Mouse (Mus musculus): ENCODE measurements around the gene Cdh13. TPM values are rescaled to one million over a fixed set of nuclear protein-coding genes. Genes with fewer than 3 reads are reported as not detected.

The Cdh13 gene
- polyA plus RNA-seq, 1 experiment from 2014 or later = 37.1 TPM

DNA sequence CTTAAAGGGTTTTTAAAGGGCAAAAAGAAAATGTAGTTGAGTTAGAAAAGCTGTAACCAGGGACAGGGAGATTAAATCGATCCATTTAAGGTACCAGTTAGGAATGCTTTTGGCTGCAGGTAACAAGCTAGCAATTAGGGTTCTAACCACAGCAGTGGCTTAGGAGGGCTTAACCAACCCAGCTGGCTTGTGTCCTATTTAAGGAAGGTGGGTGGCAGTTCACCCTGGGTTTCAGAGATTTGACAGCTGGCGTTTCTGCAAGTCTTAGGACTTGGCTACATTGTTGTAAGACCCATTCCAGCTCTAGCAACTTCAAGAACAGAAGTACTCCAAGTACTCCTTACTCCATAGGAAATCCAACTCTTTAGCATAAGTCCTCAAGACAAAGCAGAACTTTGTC is 700.2 kb downstream of the Cdh13 start:
- Histone ChIP-seq H3K4me2 (no peak overlapping the region), H3K36me3 (ENCODE audit: control insufficient read depth, insufficient read depth, low read length) (no peaks in the 10 kb centered on the region), H3K27ac (ENCODE audit: low read depth, low read length) (no peak overlapping the region), H3K4me1 (ENCODE audit: control insufficient read depth, insufficient read depth, low read length) (no peaks in the 10 kb centered on the region), H3K4me3 (ENCODE audit: low read depth, low read length) (no peak overlapping the region), H3K9ac (ENCODE audit: low read depth, low read length) (no peak overlapping the region), H3K27me3 (ENCODE audit: control insufficient read depth, insufficient read depth, low read length) (no peaks in the 10 kb centered on the region), H3K9me3 (replicated peaks; ENCODE audit: control insufficient read depth, low read length) (no peaks in the 10 kb centered on the region)
- no peak for ATAC-seq (replicated peaks; ENCODE audit: insufficient number of reproducible peaks, low FRiP score, low TSS enrichment)
- 70% methylated on average over 2 of the region's 2 CpGs for WGBS (ENCODE audit: insufficient replicate concordance)

DNA sequence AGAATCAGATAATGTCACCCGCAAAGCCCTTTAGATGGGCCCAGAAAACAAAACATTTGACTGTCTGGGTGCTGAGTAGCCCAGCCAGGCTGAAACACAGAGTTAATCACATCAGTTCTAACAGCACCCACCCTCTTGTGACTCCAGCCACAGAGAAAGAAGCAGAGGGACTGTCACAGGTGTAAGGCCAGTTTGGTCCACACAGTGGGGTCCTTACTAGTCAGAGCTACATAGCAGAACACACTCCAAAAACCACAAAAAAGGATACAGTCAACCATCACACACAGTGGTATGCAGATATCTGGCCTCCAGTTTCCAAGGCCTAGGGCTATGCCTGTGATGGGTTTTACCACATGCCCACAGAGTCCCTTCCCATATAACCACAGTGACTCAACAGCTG is 703.3 kb downstream of the Cdh13 start:
- Histone ChIP-seq H3K9ac (ENCODE audit: low read depth, low read length) (no peak overlapping the region), H3K9me3 (replicated peaks; ENCODE audit: control insufficient read depth, low read length) (no peaks in the 10 kb centered on the region; the same call in 1 of the 2 replicates), H3K4me3 (ENCODE audit: low read depth, low read length) (no peak overlapping the region), H3K4me2 (no peak overlapping the region), H3K27ac (ENCODE audit: low read depth, low read length) (no peak overlapping the region), H3K27me3 (ENCODE audit: control insufficient read depth, insufficient read depth, low read length) (no peaks in the 10 kb centered on the region), H3K4me1 (ENCODE audit: control insufficient read depth, insufficient read depth, low read length) (no peaks in the 10 kb centered on the region), H3K36me3 (ENCODE audit: control insufficient read depth, insufficient read depth, low read length) (no peaks in the 10 kb centered on the region)
- ATAC-seq (replicated peaks; ENCODE audit: insufficient number of reproducible peaks, low FRiP score, low TSS enrichment) = no peak
- 32% methylated on average over 1 of the region's 1 CpGs for WGBS (ENCODE audit: insufficient replicate concordance)

DNA sequence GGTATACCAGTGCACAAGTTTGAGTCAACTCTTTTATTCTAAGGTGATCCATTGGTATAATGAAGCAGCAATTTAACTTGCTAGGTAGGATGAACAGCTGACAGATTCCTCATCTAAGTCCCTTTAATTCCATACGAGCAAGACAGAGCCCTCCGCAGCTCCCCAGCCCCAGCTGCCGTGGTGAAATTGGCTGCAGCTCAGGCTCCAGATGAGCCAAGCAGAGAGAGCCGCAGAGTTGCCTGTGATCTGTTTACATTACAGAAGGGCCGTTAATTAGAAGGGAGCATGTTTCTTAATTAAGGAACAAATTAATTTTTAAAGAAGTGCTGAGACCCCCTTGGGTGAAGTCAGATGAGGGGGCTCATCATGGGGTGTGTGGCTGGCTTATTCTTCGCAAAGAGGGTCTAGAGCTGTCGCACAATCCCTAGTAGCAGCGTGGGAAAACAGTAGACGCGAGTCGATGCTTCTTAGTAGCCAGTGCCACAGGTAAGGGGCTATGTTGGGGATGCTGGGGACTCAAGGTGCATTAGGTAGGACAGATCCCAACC is 712.2 kb downstream of the Cdh13 start:
- Histone ChIP-seq H3K9me3 (replicated peaks; ENCODE audit: control insufficient read depth, low read length) (no peaks in the 10 kb centered on the region), H3K4me1 (ENCODE audit: control insufficient read depth, insufficient read depth, low read length) (no peaks in the 10 kb centered on the region), H3K27me3 (ENCODE audit: control insufficient read depth, insufficient read depth, low read length) (no peaks in the 10 kb centered on the region), H3K9ac (ENCODE audit: low read depth, low read length) (no peak overlapping the region), H3K4me3 (ENCODE audit: low read depth, low read length) (no peak overlapping the region), H3K27ac (ENCODE audit: low read depth, low read length) (no peak overlapping the region), H3K4me2 (no peak overlapping the region), H3K36me3 (ENCODE audit: control insufficient read depth, insufficient read depth, low read length) (no peaks in the 10 kb centered on the region)
- ATAC-seq (replicated peaks; ENCODE audit: insufficient number of reproducible peaks, low FRiP score, low TSS enrichment) = no peak
- WGBS (ENCODE audit: insufficient replicate concordance) = 84% methylated on average over 11 of the region's 11 CpGs

DNA sequence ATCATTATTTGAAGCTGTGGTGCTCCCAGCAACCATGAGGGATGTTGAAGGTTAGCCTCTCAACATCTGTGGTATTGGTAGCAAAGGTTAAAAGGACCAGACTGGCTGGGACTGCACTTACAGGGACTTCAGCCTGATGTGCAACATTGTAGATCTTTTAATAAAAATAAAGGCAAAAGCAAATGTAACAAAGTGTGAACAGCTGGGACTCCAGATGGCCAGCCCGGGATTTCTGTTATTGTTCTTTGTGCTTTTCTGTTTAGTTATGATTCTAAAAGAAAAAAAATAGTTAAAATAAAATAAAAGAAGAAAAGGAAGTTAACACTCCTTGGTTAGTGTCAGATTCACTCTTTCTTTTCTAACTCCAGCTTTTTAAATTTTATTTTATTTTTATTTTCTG is 717.1 kb downstream of the Cdh13 start:
- no peak overlapping the region for H3K4me3 ChIP-seq (ENCODE audit: low read depth, low read length)
- H3K36me3 ChIP-seq (ENCODE audit: control insufficient read depth, insufficient read depth, low read length) = no peaks in the 10 kb centered on the region
- no peak overlapping the region for H3K4me2 ChIP-seq
- no peak for ATAC-seq (replicated peaks; ENCODE audit: insufficient number of reproducible peaks, low FRiP score, low TSS enrichment)
- 78% methylated on average over 1 of the region's 1 CpGs for WGBS (ENCODE audit: insufficient replicate concordance)
- H3K9me3 ChIP-seq (replicated peaks; ENCODE audit: control insufficient read depth, low read length) = no peaks in the 10 kb centered on the region
- H3K4me1 ChIP-seq (ENCODE audit: control insufficient read depth, insufficient read depth, low read length) = no peaks in the 10 kb centered on the region
- no peak overlapping the region for H3K27ac ChIP-seq (ENCODE audit: low read depth, low read length)
- no peaks in the 10 kb centered on the region for H3K27me3 ChIP-seq (ENCODE audit: control insufficient read depth, insufficient read depth, low read length)
- no peak overlapping the region for H3K9ac ChIP-seq (ENCODE audit: low read depth, low read length)

DNA sequence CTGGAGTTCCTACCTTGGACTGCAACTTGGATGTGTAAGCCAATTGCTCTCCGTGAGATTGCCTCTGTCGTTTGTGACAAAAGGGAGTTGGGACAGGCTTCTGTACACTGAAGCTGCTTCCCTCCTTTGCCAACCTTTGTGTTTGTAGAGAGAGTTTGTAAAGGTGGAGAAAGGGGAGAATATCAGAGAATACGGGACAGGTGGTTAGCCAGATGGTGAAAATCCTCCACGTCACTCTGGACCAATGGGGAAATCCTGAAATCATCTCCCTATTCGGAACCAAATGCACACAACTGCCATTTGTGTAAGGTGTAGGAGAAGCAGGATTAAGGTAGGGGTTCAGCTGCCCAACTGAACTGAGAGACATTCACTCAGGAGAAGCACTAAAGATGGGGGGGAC is 721.3 kb downstream of the Cdh13 start:
- Histone ChIP-seq H3K9me3 (replicated peaks; ENCODE audit: control insufficient read depth, low read length) (no peaks in the 10 kb centered on the region), H3K27ac (ENCODE audit: low read depth, low read length) (no peak overlapping the region), H3K4me2 (no peak overlapping the region), H3K4me1 (ENCODE audit: control insufficient read depth, insufficient read depth, low read length) (no peaks in the 10 kb centered on the region), H3K27me3 (ENCODE audit: control insufficient read depth, insufficient read depth, low read length) (no peaks in the 10 kb centered on the region), H3K36me3 (ENCODE audit: control insufficient read depth, insufficient read depth, low read length) (no peaks in the 10 kb centered on the region), H3K4me3 (ENCODE audit: low read depth, low read length) (no peak overlapping the region), H3K9ac (ENCODE audit: low read depth, low read length) (no peak overlapping the region)
- no peak for ATAC-seq (replicated peaks; ENCODE audit: insufficient number of reproducible peaks, low FRiP score, low TSS enrichment)
- 79% methylated on average over 5 of the region's 5 CpGs for WGBS (ENCODE audit: insufficient replicate concordance)

DNA sequence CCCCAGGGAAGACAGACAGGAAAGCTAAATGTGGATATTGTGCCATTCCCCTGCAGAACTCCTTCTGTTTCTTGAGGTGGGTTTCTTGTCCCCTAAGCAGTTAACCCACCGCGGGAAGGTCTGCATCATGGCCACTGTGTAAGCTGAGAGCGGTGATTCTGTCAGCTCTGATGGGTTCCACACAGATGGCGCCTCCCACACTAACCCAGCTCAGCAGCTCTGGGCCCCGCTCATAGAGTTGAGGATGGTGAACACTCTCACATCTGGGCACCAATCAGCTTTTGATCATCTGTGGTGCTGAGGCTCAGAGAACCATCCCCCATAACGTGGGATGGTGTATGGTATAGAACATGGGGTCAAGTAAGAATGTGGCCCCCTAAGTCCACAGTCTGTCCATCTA is 735.1 kb downstream of the Cdh13 start:
- no peak for ATAC-seq (replicated peaks; ENCODE audit: insufficient number of reproducible peaks, low FRiP score, low TSS enrichment)
- no peak overlapping the region for H3K9ac ChIP-seq (ENCODE audit: low read depth, low read length)
- H3K36me3 ChIP-seq (ENCODE audit: control insufficient read depth, insufficient read depth, low read length) = no peaks in the 10 kb centered on the region
- H3K9me3 ChIP-seq (replicated peaks; ENCODE audit: control insufficient read depth, low read length) = no peaks in the 10 kb centered on the region
- WGBS (ENCODE audit: insufficient replicate concordance) = 66% methylated on average over 6 of the region's 6 CpGs
- H3K4me3 ChIP-seq (ENCODE audit: low read depth, low read length) = no peak overlapping the region
- no peaks in the 10 kb centered on the region for H3K27me3 ChIP-seq (ENCODE audit: control insufficient read depth, insufficient read depth, low read length)
- no peaks in the 10 kb centered on the region for H3K4me1 ChIP-seq (ENCODE audit: control insufficient read depth, insufficient read depth, low read length)
- no peak overlapping the region for H3K4me2 ChIP-seq
- no peak overlapping the region for H3K27ac ChIP-seq (ENCODE audit: low read depth, low read length)

DNA sequence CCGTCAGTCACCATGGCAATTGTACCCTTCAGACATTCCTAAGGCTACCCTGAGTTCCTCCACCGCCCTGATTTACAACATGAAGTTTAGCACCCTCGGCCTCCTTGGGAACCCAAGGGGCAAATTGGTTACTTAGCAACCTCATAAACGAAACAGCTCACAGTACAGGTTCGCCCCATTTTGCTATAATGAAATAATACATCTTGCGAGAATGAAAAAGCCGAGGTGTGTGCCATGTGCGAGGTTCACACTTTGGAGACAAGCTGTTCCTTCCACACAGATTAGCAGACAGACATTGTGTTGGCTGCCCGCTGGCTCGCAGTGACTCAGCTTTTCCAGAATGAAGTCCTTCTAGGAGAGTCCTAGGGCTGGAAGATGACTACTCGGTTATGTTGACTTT is 737.2 kb downstream of the Cdh13 start:
- Histone ChIP-seq H3K9me3 (replicated peaks; ENCODE audit: control insufficient read depth, low read length) (no peaks in the 10 kb centered on the region), H3K27me3 (ENCODE audit: control insufficient read depth, insufficient read depth, low read length) (no peaks in the 10 kb centered on the region), H3K27ac (ENCODE audit: low read depth, low read length) (no peak overlapping the region), H3K36me3 (ENCODE audit: control insufficient read depth, insufficient read depth, low read length) (no peaks in the 10 kb centered on the region), H3K4me1 (ENCODE audit: control insufficient read depth, insufficient read depth, low read length) (no peaks in the 10 kb centered on the region), H3K4me2 (no peak overlapping the region), H3K4me3 (ENCODE audit: low read depth, low read length) (no peak overlapping the region), H3K9ac (ENCODE audit: low read depth, low read length) (no peak overlapping the region)
- no peak for ATAC-seq (replicated peaks; ENCODE audit: insufficient number of reproducible peaks, low FRiP score, low TSS enrichment)
- WGBS (ENCODE audit: insufficient replicate concordance) = 69% methylated on average over 11 of the region's 11 CpGs

DNA sequence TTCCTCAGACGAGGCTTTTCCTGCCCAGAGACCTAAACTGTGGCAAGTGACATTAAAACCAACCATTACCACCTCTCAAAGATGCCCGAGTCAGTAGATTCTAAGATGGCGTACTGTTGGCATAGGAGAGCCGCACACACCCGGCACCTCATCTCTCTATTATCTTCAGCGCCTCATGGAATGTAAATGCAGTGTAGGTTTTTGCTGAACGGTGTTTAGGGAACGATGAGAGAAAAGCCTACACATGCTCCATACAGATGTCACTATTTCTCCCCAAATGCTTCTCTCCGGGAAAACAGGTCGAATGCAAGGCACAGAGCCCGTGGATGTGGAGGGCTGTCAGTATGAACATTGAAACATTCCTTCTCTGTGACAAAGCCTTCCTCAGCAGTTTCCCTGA is 737.9 kb downstream of the Cdh13 start:
- H3K9me3 ChIP-seq (replicated peaks; ENCODE audit: control insufficient read depth, low read length) = no peaks in the 10 kb centered on the region
- no peak overlapping the region for H3K4me2 ChIP-seq
- 77% methylated on average over 11 of the region's 11 CpGs for WGBS (ENCODE audit: insufficient replicate concordance)
- no peak overlapping the region for H3K27ac ChIP-seq (ENCODE audit: low read depth, low read length)
- H3K36me3 ChIP-seq (ENCODE audit: control insufficient read depth, insufficient read depth, low read length) = no peaks in the 10 kb centered on the region
- H3K9ac ChIP-seq (ENCODE audit: low read depth, low read length) = no peak overlapping the region
- H3K4me1 ChIP-seq (ENCODE audit: control insufficient read depth, insufficient read depth, low read length) = no peaks in the 10 kb centered on the region
- no peak for ATAC-seq (replicated peaks; ENCODE audit: insufficient number of reproducible peaks, low FRiP score, low TSS enrichment)
- no peaks in the 10 kb centered on the region for H3K27me3 ChIP-seq (ENCODE audit: control insufficient read depth, insufficient read depth, low read length)
- no peak overlapping the region for H3K4me3 ChIP-seq (ENCODE audit: low read depth, low read length)

DNA sequence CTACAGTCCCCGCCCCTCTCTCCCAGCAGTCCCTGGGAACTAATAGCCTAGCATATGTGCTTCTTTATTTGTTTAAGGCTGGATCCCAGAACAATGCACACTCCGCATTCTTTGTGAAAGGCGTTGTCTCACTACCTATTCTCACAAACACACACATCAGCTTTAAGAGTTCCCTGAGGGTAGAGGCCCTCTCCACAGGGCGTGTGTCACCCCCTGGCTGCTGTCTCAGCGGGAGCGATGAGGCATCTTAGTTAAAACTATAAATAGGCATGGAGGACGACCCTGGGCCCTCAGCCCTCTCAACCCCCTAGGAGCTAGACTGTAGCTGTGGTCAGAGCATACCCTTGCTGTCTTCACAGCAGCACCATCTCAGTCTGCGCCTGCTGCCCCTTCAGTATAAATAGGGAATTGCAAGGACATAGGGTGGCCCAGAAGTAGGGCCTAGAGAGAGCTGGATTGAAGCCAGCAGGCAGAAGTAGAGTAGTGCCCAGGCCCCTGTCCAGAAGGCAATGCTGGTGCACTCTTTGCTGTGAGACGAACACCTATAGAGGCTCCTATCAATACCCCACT is 738.9 kb downstream of the Cdh13 start:
- ATAC-seq (replicated peaks; ENCODE audit: insufficient number of reproducible peaks, low FRiP score, low TSS enrichment) = 0 out of 2 replicates have a peak, but pooled peaks have one; percentile 35
- WGBS (ENCODE audit: insufficient replicate concordance) = 50% methylated on average over 9 of the region's 9 CpGs

More for the DNA sequence above, 738.9 kb downstream of the Cdh13 start:
- no peak overlapping the region for H3K9ac ChIP-seq (ENCODE audit: low read depth, low read length)
- H3K9me3 ChIP-seq (replicated peaks; ENCODE audit: control insufficient read depth, low read length) = no peaks in the 10 kb centered on the region
- H3K4me2 ChIP-seq = no peak overlapping the region
- H3K27ac ChIP-seq (ENCODE audit: low read depth, low read length) = no peak overlapping the region
- no peaks in the 10 kb centered on the region for H3K36me3 ChIP-seq (ENCODE audit: control insufficient read depth, insufficient read depth, low read length)
- no peaks in the 10 kb centered on the region for H3K4me1 ChIP-seq (ENCODE audit: control insufficient read depth, insufficient read depth, low read length)
- no peak overlapping the region for H3K4me3 ChIP-seq (ENCODE audit: low read depth, low read length)
- no peaks in the 10 kb centered on the region for H3K27me3 ChIP-seq (ENCODE audit: control insufficient read depth, insufficient read depth, low read length)
